Mouse (Mus musculus): Measurements from ENCODE around the gene Ccdc51. TPM values are rescaled to one million over a fixed set of nuclear protein-coding genes. Genes with fewer than 3 reads are reported as not detected.

Gene Ccdc51
- 11.2 and 13.1 TPM in 2 replicates for polyA plus RNA-seq (2015; fragmentation: Nextera tagmentation; extraction: Ambion mirVana)

GRCm38 (mm10) chr9:109082124-109082800, at the start of gene Ccdc51, which contains the start of gene Tma7:
Gene Ccdc51 (plus strand): TSS chr9:109082493.
Gene Tma7 (minus strand): TSS chr9:109082587.
- Histone ChIP-seq H3K36me3 (ENCODE audit: control insufficient read depth, insufficient read depth, low read length) (peaks cover 12% of the 10 kb centered on the region), H3K4me1 (replicated peaks; ENCODE audit: control insufficient read depth, insufficient read depth, low read length) (peaks cover 11% of the 10 kb centered on the region), H3K27me3 (ENCODE audit: control insufficient read depth, insufficient read depth, low read depth, low read length) (no peaks in the 10 kb centered on the region), H3K9ac (ENCODE audit: low read length) (peak within 1 kb of the TSS; percentile 86), H3K4me2 (ENCODE audit: low read depth, low read length) (peak within 1 kb of the TSS; percentile 80), H3K4me3 (ENCODE audit: low read length) (peak within 1 kb of the TSS; percentile 80), H3K9me3 (ENCODE audit: control insufficient read depth, low read length) (no peaks in the 10 kb centered on the region), H3K27ac (ENCODE audit: low read length) (peak within 1 kb of the TSS; percentile 73)
- ATAC-seq (ENCODE audit: low read depth), result peak; percentile 98
- WGBS, result under 1% methylated on average over 37 of the region's 37 CpGs

GRCm38 (mm10) chr9:109038086-109038895, 44.0 kb upstream of the Ccdc51 start, which contains the start of gene Shisa5:
Gene Shisa5 (plus strand): TSS chr9:109038565.
- H3K4me3 ChIP-seq (ENCODE audit: low read length), result peak within 1 kb of the TSS; percentile 79
- peak within 1 kb of the TSS; percentile 74 for H3K27ac ChIP-seq (ENCODE audit: low read length)
- WGBS, result under 1% methylated on average over 33 of the region's 40 CpGs
- H3K4me2 ChIP-seq (ENCODE audit: low read depth, low read length), result peak within 1 kb of the TSS; percentile 69
- peak; percentile 93 for ATAC-seq (ENCODE audit: low read depth)
- H3K27me3 ChIP-seq (ENCODE audit: control insufficient read depth, insufficient read depth, low read depth, low read length), result no peaks in the 10 kb centered on the region
- peaks cover 30% of the 10 kb centered on the region for H3K4me1 ChIP-seq (replicated peaks; ENCODE audit: control insufficient read depth, insufficient read depth, low read length)
- H3K9ac ChIP-seq (ENCODE audit: low read length), result peak within 1 kb of the TSS; percentile 86
- H3K9me3 ChIP-seq (ENCODE audit: control insufficient read depth, low read length), result no peaks in the 10 kb centered on the region
- H3K36me3 ChIP-seq (ENCODE audit: control insufficient read depth, insufficient read depth, low read length), result 0 out of 2 replicates have a peak, but pooled peaks cover 2% of the 10 kb centered on the region

GRCm38 (mm10) chr9:109038901-109039364, 43.4 kb upstream of the Ccdc51 start:
- H3K4me1 ChIP-seq (replicated peaks; ENCODE audit: control insufficient read depth, insufficient read depth, low read length), result peaks cover 30% of the 10 kb centered on the region
- peak overlapping the region; percentile 69 for H3K4me2 ChIP-seq (ENCODE audit: low read depth, low read length)
- 13% methylated on average over 8 of the region's 8 CpGs for WGBS
- H3K27ac ChIP-seq (ENCODE audit: low read length), result peak overlapping the region; percentile 74
- H3K27me3 ChIP-seq (ENCODE audit: control insufficient read depth, insufficient read depth, low read depth, low read length), result no peaks in the 10 kb centered on the region
- peak overlapping the region; percentile 79 for H3K4me3 ChIP-seq (ENCODE audit: low read length)
- peak; percentile 51 for ATAC-seq (ENCODE audit: low read depth)
- H3K36me3 ChIP-seq (ENCODE audit: control insufficient read depth, insufficient read depth, low read length), result 0 out of 2 replicates have a peak, but pooled peaks cover 2% of the 10 kb centered on the region
- H3K9me3 ChIP-seq (ENCODE audit: control insufficient read depth, low read length), result no peaks in the 10 kb centered on the region
- H3K9ac ChIP-seq (ENCODE audit: low read length), result peak overlapping the region; percentile 86

GRCm38 (mm10) chr9:109039681-109040080, 42.6 kb upstream of the Ccdc51 start:
- Histone ChIP-seq H3K9me3 (ENCODE audit: control insufficient read depth, low read length) (no peaks in the 10 kb centered on the region), H3K27ac (ENCODE audit: low read length) (no peak overlapping the region; the same call in 1 of the 2 replicates), H3K27me3 (ENCODE audit: control insufficient read depth, insufficient read depth, low read depth, low read length) (no peaks in the 10 kb centered on the region), H3K4me3 (ENCODE audit: low read length) (peak overlapping the region; percentile 79), H3K36me3 (ENCODE audit: control insufficient read depth, insufficient read depth, low read length) (0 out of 2 replicates have a peak, but pooled peaks cover 2% of the 10 kb centered on the region), H3K9ac (ENCODE audit: low read length) (no peak overlapping the region), H3K4me1 (replicated peaks; ENCODE audit: control insufficient read depth, insufficient read depth, low read length) (peaks cover 30% of the 10 kb centered on the region), H3K4me2 (ENCODE audit: low read depth, low read length) (peak overlapping the region; percentile 69)
- 77% methylated on average over 4 of the region's 4 CpGs for WGBS
- no peak for ATAC-seq (ENCODE audit: low read depth)

GRCm38 (mm10) chr9:109040216-109040615, 42.1 kb upstream of the Ccdc51 start:
- no peaks in the 10 kb centered on the region for H3K27me3 ChIP-seq (ENCODE audit: control insufficient read depth, insufficient read depth, low read depth, low read length)
- peak overlapping the region; percentile 69 for H3K4me2 ChIP-seq (ENCODE audit: low read depth, low read length)
- H3K4me1 ChIP-seq (replicated peaks; ENCODE audit: control insufficient read depth, insufficient read depth, low read length), result peaks cover 30% of the 10 kb centered on the region
- 61% methylated on average over 8 of the region's 8 CpGs for WGBS
- peak overlapping the region; percentile 79; the same call in 1 of the 2 replicates for H3K4me3 ChIP-seq (ENCODE audit: low read length)
- 0 out of 2 replicates have a peak, but pooled peaks cover 2% of the 10 kb centered on the region for H3K36me3 ChIP-seq (ENCODE audit: control insufficient read depth, insufficient read depth, low read length)
- no peak for ATAC-seq (ENCODE audit: low read depth)
- peak overlapping the region; percentile 79 for H3K27ac ChIP-seq (ENCODE audit: low read length)
- H3K9ac ChIP-seq (ENCODE audit: low read length), result peak overlapping the region; percentile 44
- H3K9me3 ChIP-seq (ENCODE audit: control insufficient read depth, low read length), result no peaks in the 10 kb centered on the region

GRCm38 (mm10) chr9:109040906-109041305, 41.4 kb upstream of the Ccdc51 start:
- Histone ChIP-seq H3K4me3 (ENCODE audit: low read length) (peak overlapping the region; percentile 22), H3K36me3 (ENCODE audit: control insufficient read depth, insufficient read depth, low read length) (0 out of 2 replicates have a peak, but pooled peaks cover 2% of the 10 kb centered on the region), H3K9ac (ENCODE audit: low read length) (peak overlapping the region; percentile 44), H3K27ac (ENCODE audit: low read length) (peak overlapping the region; percentile 79), H3K4me1 (replicated peaks; ENCODE audit: control insufficient read depth, insufficient read depth, low read length) (peaks cover 30% of the 10 kb centered on the region), H3K27me3 (ENCODE audit: control insufficient read depth, insufficient read depth, low read depth, low read length) (no peaks in the 10 kb centered on the region), H3K4me2 (ENCODE audit: low read depth, low read length) (peak overlapping the region; percentile 69), H3K9me3 (ENCODE audit: control insufficient read depth, low read length) (no peaks in the 10 kb centered on the region)
- WGBS, result 36% methylated on average over 6 of the region's 6 CpGs
- ATAC-seq (ENCODE audit: low read depth), result peak; percentile 73

- peak overlapping the region; percentile 21; the same call in 1 of the 2 replicates for H3K4me2 ChIP-seq (ENCODE audit: low read depth, low read length)
- no peaks in the 10 kb centered on the region for H3K9me3 ChIP-seq (ENCODE audit: control insufficient read depth, low read length)
- ATAC-seq (ENCODE audit: low read depth), result peak; percentile 1; the same call in 1 of the 2 replicates
- 38% methylated on average over 6 of the region's 7 CpGs for WGBS
- peak overlapping the region; percentile 22 for H3K4me3 ChIP-seq (ENCODE audit: low read length)
- H3K4me1 ChIP-seq (replicated peaks; ENCODE audit: control insufficient read depth, insufficient read depth, low read length), result peaks cover 30% of the 10 kb centered on the region
- H3K36me3 ChIP-seq (ENCODE audit: control insufficient read depth, insufficient read depth, low read length), result 0 out of 2 replicates have a peak, but pooled peaks cover 2% of the 10 kb centered on the region
- peak overlapping the region; percentile 23 for H3K9ac ChIP-seq (ENCODE audit: low read length)
- H3K27ac ChIP-seq (ENCODE audit: low read length), result peak overlapping the region; percentile 79
- H3K27me3 ChIP-seq (ENCODE audit: control insufficient read depth, insufficient read depth, low read depth, low read length), result no peaks in the 10 kb centered on the region
Measured at GRCm38 (mm10) chr9:109041351-109041750, 40.9 kb upstream of the Ccdc51 start.

GRCm38 (mm10) chr9:109046306-109046705, 36.0 kb upstream of the Ccdc51 start:
- H3K4me2 ChIP-seq (ENCODE audit: low read depth, low read length), result no peak overlapping the region
- no peak overlapping the region for H3K27ac ChIP-seq (ENCODE audit: low read length)
- H3K4me3 ChIP-seq (ENCODE audit: low read length), result no peak overlapping the region
- no peaks in the 10 kb centered on the region for H3K9me3 ChIP-seq (ENCODE audit: control insufficient read depth, low read length)
- H3K27me3 ChIP-seq (ENCODE audit: control insufficient read depth, insufficient read depth, low read depth, low read length), result no peaks in the 10 kb centered on the region
- H3K36me3 ChIP-seq (ENCODE audit: control insufficient read depth, insufficient read depth, low read length), result 0 out of 2 replicates have a peak, but pooled peaks cover 2% of the 10 kb centered on the region
- no peak overlapping the region for H3K9ac ChIP-seq (ENCODE audit: low read length)
- 36% methylated on average over 5 of the region's 5 CpGs for WGBS
- ATAC-seq (ENCODE audit: low read depth), result no peak
- H3K4me1 ChIP-seq (replicated peaks; ENCODE audit: control insufficient read depth, insufficient read depth, low read length), result peaks cover 5% of the 10 kb centered on the region
